Mouse (Mus musculus) forebrain, embryonic 13.5 days (tissue): ENCODE results near the gene Atp6v1g2. TPM values are rescaled to one million over a fixed set of nuclear protein-coding genes. Genes with fewer than 3 reads are reported as not detected.

Source experiments
- ATAC-seq: fragments of 200-750 bp; cut with Nextera tagmentation; 2 replicates; pipeline ENCODE4 v1.8.0; 2017
- H3K27ac ChIP-seq: fragments of 300-500 bp; sonication (generic); 2 replicates; pipeline ENCODE4 v1.5.1; 2015; ENCODE audit warnings: inconsistent platforms, mild to moderate bottlenecking, moderate library complexity
- H3K27me3 ChIP-seq: fragments of 300-500 bp; sonication (generic); 2 replicates; pipeline ENCODE4 v1.6.1; 2015; ENCODE audit warnings: mild to moderate bottlenecking, inconsistent platforms
- H3K36me3 ChIP-seq: fragments of 300-500 bp; sonication (generic); 2 replicates; pipeline ENCODE4 v1.6.1; 2015; ENCODE audit warnings: mild to moderate bottlenecking, inconsistent platforms; ENCODE audit not compliant: poor library complexity, severe bottlenecking
- H3K4me1 ChIP-seq: fragments of 300-500 bp; sonication (generic); 2 replicates; pipeline ENCODE4 v1.6.1; 2015; ENCODE audit warnings: inconsistent platforms
- H3K4me2 ChIP-seq: fragments of 300-500 bp; sonication (generic); 2 replicates; pipeline ENCODE4 v1.6.1; 2015; ENCODE audit warnings: inconsistent platforms, mild to moderate bottlenecking, moderate library complexity
- H3K4me3 ChIP-seq: fragments of 300-500 bp; sonication (generic); 2 replicates; pipeline ENCODE4 v1.5.1; 2015; ENCODE audit warnings: mild to moderate bottlenecking, inconsistent platforms
- H3K9ac ChIP-seq: fragments of 300-500 bp; sonication (generic); 2 replicates; pipeline ENCODE4 v1.6.1; 2015; ENCODE audit warnings: mild to moderate bottlenecking, inconsistent platforms
- H3K9me3 ChIP-seq: fragments of 300-500 bp; sonication (generic); replicated peaks from 2 replicates; pipeline ENCODE4 v1.6.1; 2016; ENCODE audit warnings: inconsistent platforms
- WGBS: fragments of 180-500 bp; shearing (Covaris S2); methylation state at CpG from one replicate; pipeline ENCODE4 v1.1.7; 2015; 5-methylcytosine and 5-hydroxymethylcytosine counted together
- polyA plus RNA-seq: library from polyadenylated mRNA; unstranded; fragments of >200 nt; fragmentation: Nextera tagmentation; extraction: Ambion mirVana; gene quantifications from 2 replicates; pipeline ENCODE4 v1.2.1, GENCODE M21; 2015

Atp6v1g2 gene
- polyA plus RNA-seq, 1 experiment from 2014 or later = 20.8 TPM

DNA sequence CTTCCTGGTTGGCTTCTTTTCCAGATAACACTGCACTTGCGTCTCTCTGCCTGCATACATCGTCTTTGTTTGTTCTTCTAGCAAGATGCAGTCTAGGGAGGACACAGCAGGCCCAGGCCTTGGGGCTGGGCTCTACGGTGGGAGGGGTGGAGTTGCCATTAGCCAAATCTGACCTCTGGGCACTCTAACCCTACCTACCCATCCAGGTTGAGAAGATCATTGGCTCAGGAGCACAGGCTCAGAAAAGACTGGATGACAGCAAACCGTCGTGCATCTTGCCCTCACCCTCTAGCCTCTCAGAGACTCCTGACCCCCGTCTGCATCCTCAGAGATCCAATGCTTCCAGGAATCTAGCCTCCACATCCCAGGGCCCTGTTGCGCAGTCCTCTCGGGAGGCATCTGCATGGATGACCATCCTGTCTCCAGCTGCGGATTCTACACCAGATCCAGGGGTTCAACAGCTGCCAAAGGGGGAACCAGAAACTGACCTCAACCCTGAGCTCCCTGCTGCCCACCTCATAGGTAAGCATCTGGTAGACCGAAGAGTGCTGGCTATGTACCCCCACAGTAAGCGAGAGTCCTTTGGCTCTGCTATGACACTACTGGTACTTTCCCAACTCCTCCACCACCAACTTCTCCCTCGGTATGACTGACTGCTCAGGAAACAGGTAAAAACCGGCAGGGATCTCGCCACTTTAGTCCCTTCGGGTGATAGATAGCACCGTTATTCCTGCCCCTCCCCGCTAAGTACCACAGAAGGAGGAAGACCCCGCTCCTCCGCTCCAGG is 38.4 kb upstream of the Atp6v1g2 start:
- H3K27ac ChIP-seq = no peak overlapping the region
- peaks cover 53% of the 10 kb centered on the region for H3K27me3 ChIP-seq
- 47% methylated on average over 19 of the region's 19 CpGs for WGBS
- H3K9ac ChIP-seq = peak overlapping the region; percentile 58
- H3K4me2 ChIP-seq = peak overlapping the region; percentile 71
- H3K36me3 ChIP-seq = no peaks in the 10 kb centered on the region
- peaks cover 10% of the 10 kb centered on the region for H3K4me1 ChIP-seq
- H3K9me3 ChIP-seq = no peaks in the 10 kb centered on the region
- ATAC-seq = peak; percentile 6; the same call in 1 of the 2 replicates
- H3K4me3 ChIP-seq = peak overlapping the region; percentile 41

DNA sequence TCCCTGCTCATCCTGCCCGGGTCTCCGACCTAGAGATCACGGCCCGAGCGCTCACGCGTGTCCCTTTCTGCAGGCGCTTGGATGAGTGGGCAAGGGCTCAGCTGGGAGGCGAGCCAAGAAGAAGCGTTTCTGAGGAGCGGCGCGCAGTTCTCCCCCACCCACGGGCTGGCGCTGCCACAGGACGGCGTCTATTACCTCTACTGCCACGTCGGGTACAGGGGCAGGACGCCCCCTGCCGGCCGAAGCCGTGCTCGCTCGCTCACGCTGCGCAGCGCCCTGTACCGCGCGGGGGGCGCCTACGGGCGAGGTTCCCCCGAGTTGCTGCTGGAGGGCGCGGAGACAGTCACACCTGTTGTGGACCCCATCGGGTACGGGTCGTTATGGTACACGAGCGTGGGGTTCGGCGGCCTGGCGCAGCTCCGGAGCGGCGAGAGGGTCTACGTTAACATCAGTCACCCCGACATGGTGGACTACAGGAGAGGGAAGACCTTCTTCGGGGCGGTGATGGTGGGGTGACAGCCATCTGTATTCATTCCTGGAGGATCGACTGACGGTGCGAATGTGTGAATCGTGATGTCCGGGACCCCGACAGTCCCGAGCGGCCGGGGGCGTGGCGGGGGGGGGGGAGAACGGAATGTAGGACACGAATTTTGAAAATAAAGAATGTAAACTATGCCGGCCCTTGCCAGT is 37.7 kb upstream of the Atp6v1g2 start:
- peak overlapping the region; percentile 58 for H3K9ac ChIP-seq
- peak; percentile 85 for ATAC-seq
- WGBS = 1% methylated on average over 66 of the region's 66 CpGs
- no peaks in the 10 kb centered on the region for H3K9me3 ChIP-seq
- peak overlapping the region; percentile 71 for H3K4me2 ChIP-seq
- H3K36me3 ChIP-seq = no peaks in the 10 kb centered on the region
- H3K27ac ChIP-seq = no peak overlapping the region
- H3K27me3 ChIP-seq = peaks cover 60% of the 10 kb centered on the region
- H3K4me1 ChIP-seq = peaks cover 10% of the 10 kb centered on the region
- H3K4me3 ChIP-seq = peak overlapping the region; percentile 41

DNA sequence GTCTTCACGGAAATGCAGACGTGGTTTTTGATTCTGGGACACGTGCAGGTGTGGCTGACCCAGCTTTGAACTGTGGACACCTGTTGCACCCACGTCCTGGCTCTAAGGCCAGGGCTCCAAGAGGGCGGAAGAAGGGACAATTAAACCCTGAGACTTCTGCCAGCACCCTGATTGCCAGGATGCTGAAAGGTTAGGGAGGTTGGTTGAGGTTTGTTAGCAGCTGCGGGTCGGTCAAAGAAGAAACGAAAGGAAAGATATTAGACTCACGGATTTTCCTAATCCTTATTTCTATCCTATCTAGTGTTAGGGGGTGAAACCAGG is 37.2 kb upstream of the Atp6v1g2 start:
- H3K4me3 ChIP-seq = peak overlapping the region; percentile 41
- no peaks in the 10 kb centered on the region for H3K9me3 ChIP-seq
- H3K27me3 ChIP-seq = peaks cover 62% of the 10 kb centered on the region
- H3K36me3 ChIP-seq = no peaks in the 10 kb centered on the region
- H3K27ac ChIP-seq = no peak overlapping the region
- peaks cover 10% of the 10 kb centered on the region for H3K4me1 ChIP-seq
- 32% methylated on average over 9 of the region's 9 CpGs for WGBS
- H3K4me2 ChIP-seq = peak overlapping the region; percentile 71
- no peak for ATAC-seq
- peak overlapping the region; percentile 58; the same call in 1 of the 2 replicates for H3K9ac ChIP-seq

DNA sequence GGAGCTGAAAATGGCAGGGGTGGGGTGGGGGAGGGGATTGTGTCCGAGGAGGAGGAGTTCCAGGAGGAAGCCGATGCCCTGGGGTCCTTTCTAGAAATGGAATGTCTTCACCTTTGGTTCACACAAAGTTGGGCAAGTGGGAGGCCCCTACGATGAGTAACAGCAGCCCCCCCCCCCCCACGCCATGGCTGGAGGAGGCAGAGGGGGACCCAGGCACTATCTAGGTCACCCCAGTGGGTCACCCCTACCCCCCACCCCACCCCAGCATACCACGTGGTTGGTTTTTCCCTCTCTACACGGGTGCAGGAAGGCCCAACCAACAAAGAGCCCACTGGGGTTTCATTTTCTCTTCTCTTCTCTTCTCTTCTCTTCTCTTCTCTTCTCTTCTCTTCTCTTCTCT is 36.3 kb upstream of the Atp6v1g2 start:
- Histone ChIP-seq H3K4me3 (no peak overlapping the region), H3K4me2 (no peak overlapping the region), H3K36me3 (no peaks in the 10 kb centered on the region), H3K9ac (no peak overlapping the region), H3K9me3 (no peaks in the 10 kb centered on the region), H3K4me1 (peaks cover 10% of the 10 kb centered on the region), H3K27me3 (peaks cover 70% of the 10 kb centered on the region), H3K27ac (no peak overlapping the region)
- 43% methylated on average over 6 of the region's 6 CpGs for WGBS
- ATAC-seq = no peak

DNA sequence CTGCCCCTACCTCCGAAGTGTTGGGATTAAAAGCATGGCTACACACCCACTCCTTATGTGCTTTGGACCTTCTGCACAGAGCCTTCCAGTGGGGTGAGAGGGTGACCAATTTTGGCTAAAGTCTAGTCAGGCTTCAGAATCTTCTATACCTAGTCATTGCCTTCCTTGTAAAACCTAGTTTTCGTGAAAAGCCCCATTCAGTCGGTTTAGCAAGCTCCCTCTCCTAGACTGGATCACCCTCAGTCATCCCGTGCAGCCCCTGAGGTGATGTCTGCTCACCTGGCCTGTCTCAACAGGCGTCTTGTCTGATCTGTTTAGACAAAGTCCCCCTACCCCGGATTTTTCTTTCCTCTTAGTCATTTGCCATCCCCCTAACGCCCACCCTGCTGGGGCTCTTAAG is 35.4 kb upstream of the Atp6v1g2 start:
- no peak overlapping the region for H3K27ac ChIP-seq
- H3K4me1 ChIP-seq = peaks cover 10% of the 10 kb centered on the region
- 66% methylated on average over 7 of the region's 7 CpGs for WGBS
- H3K9ac ChIP-seq = no peak overlapping the region
- H3K4me2 ChIP-seq = no peak overlapping the region
- H3K27me3 ChIP-seq = peaks cover 72% of the 10 kb centered on the region
- no peaks in the 10 kb centered on the region for H3K36me3 ChIP-seq
- H3K4me3 ChIP-seq = no peak overlapping the region
- H3K9me3 ChIP-seq = no peaks in the 10 kb centered on the region
- ATAC-seq = no peak

DNA sequence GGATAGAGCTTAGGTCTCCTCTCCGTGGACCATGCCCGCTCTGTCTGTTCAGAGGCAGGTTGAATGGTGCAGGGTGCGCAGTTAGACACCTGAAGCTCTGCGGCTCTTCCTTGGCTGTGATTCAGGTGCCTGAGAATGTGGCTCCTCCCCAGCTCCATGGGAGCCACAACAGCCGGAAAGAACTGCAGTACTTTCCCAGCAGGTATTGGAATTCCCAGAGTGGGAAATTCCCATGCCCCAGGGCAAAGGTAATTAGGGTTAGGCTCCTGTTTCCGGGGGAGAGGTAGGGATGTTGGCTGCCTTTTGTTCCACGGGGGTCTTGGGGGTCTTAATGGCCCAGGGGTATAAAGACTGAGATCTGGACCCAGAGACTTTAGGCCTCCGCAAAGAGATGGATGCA is 34.5 kb upstream of the Atp6v1g2 start:
- 23% methylated on average over 8 of the region's 8 CpGs for WGBS

DNA sequence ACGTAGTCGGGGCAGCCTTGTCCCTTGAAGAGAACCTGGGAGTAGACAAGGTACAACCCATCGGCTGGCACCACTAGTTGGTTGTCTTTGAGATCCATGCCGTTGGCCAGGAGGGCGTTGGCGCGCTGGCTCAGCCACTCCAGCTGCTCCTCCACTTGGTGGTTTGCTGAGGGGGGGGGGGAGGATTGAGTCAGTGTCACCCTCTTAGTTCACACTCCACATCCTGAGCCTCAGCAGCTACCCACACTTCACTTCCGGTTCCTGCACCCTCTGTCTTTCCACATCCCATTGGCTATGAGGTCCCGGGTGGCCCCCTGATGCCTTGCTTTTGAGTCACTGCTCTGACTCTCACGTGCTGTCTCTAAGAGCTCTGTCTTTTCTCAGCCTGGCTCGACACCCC is 33.1 kb upstream of the Atp6v1g2 start:
- Histone ChIP-seq H3K27me3 (peaks cover 74% of the 10 kb centered on the region), H3K4me1 (peaks cover 9% of the 10 kb centered on the region), H3K9me3 (no peaks in the 10 kb centered on the region), H3K36me3 (no peaks in the 10 kb centered on the region), H3K4me3 (no peak overlapping the region), H3K4me2 (no peak overlapping the region), H3K9ac (no peak overlapping the region), H3K27ac (no peak overlapping the region)
- ATAC-seq = no peak
- WGBS = 89% methylated on average over 11 of the region's 11 CpGs

More for the DNA sequence above, 34.5 kb upstream of the Atp6v1g2 start:
- no peak for ATAC-seq
- H3K27me3 ChIP-seq = peaks cover 76% of the 10 kb centered on the region
- H3K9ac ChIP-seq = no peak overlapping the region
- no peak overlapping the region for H3K4me3 ChIP-seq
- H3K4me2 ChIP-seq = no peak overlapping the region
- no peaks in the 10 kb centered on the region for H3K9me3 ChIP-seq
- no peaks in the 10 kb centered on the region for H3K36me3 ChIP-seq
- H3K4me1 ChIP-seq = peaks cover 10% of the 10 kb centered on the region
- no peak overlapping the region for H3K27ac ChIP-seq

DNA sequence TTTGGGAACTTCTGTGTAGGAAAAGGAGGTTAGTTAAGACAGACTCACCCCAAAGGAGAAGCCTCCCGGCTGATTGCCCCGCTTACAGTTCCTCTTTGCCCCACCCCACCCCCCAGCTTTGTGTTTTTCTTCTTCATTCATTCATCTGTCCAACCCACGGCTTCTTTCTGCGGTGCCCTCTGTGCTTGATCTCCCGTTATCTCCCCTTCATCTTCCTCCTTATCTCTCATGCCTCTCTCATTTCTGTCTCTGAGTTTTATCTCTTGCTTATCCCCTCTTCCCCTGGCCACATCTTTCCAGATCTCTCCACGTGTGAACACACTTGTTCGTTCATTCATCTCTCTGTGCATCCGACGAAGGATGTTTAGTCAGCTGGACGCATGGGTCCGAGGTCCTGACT is 32.3 kb upstream of the Atp6v1g2 start:
- WGBS = 83% methylated on average over 11 of the region's 11 CpGs
- Histone ChIP-seq H3K27me3 (peaks cover 67% of the 10 kb centered on the region), H3K4me3 (no peak overlapping the region), H3K27ac (no peak overlapping the region), H3K9me3 (no peaks in the 10 kb centered on the region), H3K4me1 (peaks cover 2% of the 10 kb centered on the region), H3K36me3 (no peaks in the 10 kb centered on the region), H3K4me2 (no peak overlapping the region), H3K9ac (no peak overlapping the region)
- no peak for ATAC-seq

DNA sequence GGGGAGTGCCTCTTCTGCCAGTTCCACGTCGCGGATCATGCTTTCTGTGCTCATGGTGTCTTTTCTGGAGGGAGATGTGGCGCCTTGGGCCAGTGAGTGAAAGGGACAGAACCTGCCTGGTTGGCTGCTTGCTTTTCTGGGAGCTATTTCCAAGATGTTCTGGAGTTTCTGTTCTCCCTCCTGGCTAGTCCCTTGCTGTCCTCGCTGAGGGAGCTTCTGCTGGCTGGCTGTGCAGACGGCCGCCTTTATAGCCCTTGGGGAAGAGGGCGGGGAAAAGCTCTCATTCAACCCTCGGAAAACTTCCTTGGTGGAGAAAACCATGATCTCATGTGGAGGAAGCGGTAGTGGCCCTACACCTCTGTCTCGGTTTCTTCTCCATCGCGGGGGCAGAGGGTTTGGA is 31.7 kb upstream of the Atp6v1g2 start, which contains the start of gene Tnf:
Tnf (minus strand) TSS at position 221 of the 400 bp plus-strand sequence.
- H3K9me3 ChIP-seq = no peaks in the 10 kb centered on the region
- H3K4me3 ChIP-seq = no peak within 1 kb of the TSS
- peaks cover 61% of the 10 kb centered on the region for H3K27me3 ChIP-seq
- no peak within 1 kb of the TSS for H3K9ac ChIP-seq
- no peak for ATAC-seq
- H3K36me3 ChIP-seq = no peaks in the 10 kb centered on the region
- no peak within 1 kb of the TSS for H3K27ac ChIP-seq
- WGBS = 52% methylated on average over 13 of the region's 13 CpGs
- no peaks in the 10 kb centered on the region for H3K4me1 ChIP-seq
- no peak within 1 kb of the TSS for H3K4me2 ChIP-seq

DNA sequence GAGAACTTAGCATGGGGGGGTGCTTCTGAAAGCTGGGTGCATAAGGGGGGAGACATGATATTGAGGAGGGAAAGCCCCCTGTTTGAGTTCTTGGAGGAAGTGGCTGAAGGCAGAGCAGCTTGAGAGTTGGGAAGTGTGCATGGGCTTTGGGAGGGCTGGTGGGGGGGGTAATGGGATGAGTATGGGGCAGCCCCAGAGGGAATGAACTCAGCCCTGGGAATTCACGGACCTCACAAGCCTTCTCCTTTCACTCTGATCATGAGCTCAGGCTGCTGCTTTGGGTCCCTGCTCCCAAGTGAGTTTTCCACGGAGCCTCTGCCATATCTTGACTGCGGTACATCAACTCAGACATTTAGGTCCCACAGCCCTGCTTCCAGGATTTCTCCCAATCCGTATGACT is 31.0 kb upstream of the Atp6v1g2 start:
- H3K9me3 ChIP-seq = no peaks in the 10 kb centered on the region
- H3K27me3 ChIP-seq = peaks cover 55% of the 10 kb centered on the region
- H3K9ac ChIP-seq = no peak overlapping the region
- H3K27ac ChIP-seq = no peak overlapping the region
- no peak for ATAC-seq
- WGBS = 89% methylated on average over 4 of the region's 4 CpGs
- no peak overlapping the region for H3K4me3 ChIP-seq
- H3K4me2 ChIP-seq = no peak overlapping the region
- no peaks in the 10 kb centered on the region for H3K4me1 ChIP-seq
- no peaks in the 10 kb centered on the region for H3K36me3 ChIP-seq

DNA sequence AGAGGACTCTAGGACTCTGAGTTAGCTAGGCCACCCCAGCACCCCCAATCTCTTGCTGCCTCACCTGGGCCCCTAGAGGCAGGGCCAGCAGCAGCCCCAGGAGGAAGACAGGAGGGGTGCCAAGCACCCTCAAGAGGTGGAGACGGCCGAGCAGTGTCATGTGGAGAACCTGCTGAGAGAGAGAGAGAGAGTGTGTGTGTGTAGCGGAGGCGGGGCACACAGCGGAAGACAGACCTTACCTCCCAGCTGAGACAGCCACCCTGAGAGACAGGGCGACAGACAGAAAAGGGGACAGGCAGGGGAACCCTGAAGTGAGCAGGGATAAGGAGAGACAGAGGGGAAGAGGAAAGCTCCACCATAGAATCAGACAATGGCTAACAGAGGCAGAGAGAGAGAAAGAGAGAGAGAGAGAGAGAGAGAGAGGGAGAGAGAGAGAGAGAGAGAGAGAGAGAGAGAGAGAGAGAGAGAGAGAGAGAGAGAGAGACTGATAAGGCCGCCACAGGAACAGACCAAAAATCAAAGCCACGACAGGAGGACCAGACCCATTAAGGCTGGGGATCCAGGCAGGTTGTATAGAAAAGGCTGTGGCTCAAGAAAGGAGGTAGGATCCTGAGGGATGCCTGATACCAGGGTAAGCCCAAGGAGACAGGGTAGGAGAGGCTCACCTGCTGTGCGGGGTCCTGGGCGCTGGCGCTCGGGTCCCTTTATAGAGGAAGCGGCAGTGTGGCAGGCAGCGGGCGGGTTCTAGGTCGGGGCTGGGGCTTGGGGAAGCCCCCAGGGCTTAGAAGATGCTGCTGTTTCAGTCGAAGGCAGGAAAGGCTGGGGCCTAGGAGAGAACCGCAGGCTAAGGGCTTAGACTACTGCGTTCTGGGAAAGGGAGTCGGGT is 28.7 kb upstream of the Atp6v1g2 start, which contains the start of gene Lta:
Lta (minus strand) TSS at position 858 of the 886 bp plus-strand sequence.
- Histone ChIP-seq H3K9ac (no peak within 1 kb of the TSS), H3K27me3 (peaks cover 44% of the 10 kb centered on the region), H3K4me1 (no peaks in the 10 kb centered on the region), H3K4me2 (no peak within 1 kb of the TSS), H3K4me3 (no peak within 1 kb of the TSS), H3K9me3 (no peaks in the 10 kb centered on the region), H3K27ac (no peak within 1 kb of the TSS), H3K36me3 (no peaks in the 10 kb centered on the region)
- no peak for ATAC-seq
- 21% methylated on average over 19 of the region's 20 CpGs for WGBS

DNA sequence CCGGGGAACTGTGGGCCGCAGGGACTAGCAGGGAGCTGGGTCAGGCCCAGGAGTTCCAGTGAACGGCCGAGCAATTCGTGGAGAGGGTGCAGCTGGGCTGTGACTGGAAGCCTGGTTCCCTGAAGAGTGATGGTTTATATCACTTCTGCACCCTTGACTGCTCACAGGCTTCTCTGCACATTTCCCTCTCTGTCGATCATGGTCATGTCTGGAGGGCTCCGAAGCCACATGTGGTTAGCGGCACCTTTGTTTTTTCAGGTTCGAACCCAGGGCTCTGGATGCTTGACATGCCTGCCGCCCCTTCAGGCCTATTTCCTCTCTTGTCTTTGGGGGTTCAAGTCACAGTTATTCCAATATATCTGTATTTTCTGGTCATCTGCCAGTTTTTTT is 28.1 kb upstream of the Atp6v1g2 start:
- no peak overlapping the region for H3K9ac ChIP-seq
- no peak for ATAC-seq
- WGBS = 67% methylated on average over 10 of the region's 10 CpGs

More for the DNA sequence above, 28.1 kb upstream of the Atp6v1g2 start:
- Histone ChIP-seq H3K36me3 (no peaks in the 10 kb centered on the region), H3K4me2 (no peak overlapping the region), H3K27me3 (peaks cover 38% of the 10 kb centered on the region), H3K4me1 (no peaks in the 10 kb centered on the region), H3K27ac (no peak overlapping the region), H3K9me3 (no peaks in the 10 kb centered on the region), H3K4me3 (no peak overlapping the region)
